Mouse (Mus musculus): ENCODE measurements around the gene Egfr. TPM values are rescaled to one million over a fixed set of nuclear protein-coding genes. Genes with fewer than 3 reads are reported as not detected.

Egfr gene
- total RNA-seq, 2 experiments from 2014 or later, result 12.5 to 12.7 TPM

DNA sequence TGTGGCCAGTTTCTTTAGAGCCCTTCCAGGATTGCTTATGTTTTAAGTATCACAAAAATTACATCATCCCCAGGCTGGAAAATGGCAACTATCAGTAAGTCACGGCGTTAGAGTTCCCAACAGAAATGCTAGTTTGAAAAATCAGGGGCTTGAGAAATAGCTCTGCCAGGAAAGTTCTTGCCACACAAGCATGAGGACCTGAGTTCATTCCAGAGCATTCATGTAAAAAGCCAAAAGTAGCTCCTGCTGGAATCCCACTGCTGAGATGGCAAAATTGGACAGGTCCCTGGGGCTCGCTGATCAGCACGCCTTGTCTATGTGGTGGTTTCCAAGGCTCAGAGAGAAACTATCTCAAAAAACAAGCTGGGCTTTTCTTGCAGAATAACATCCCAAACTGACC, 19.0 kb downstream of the Egfr start:
- intact Hi-C loops (cut with DNase I), result no loop called here
- no peak for DNase-seq (ENCODE audit: low spot score in 2 of 2)

DNA sequence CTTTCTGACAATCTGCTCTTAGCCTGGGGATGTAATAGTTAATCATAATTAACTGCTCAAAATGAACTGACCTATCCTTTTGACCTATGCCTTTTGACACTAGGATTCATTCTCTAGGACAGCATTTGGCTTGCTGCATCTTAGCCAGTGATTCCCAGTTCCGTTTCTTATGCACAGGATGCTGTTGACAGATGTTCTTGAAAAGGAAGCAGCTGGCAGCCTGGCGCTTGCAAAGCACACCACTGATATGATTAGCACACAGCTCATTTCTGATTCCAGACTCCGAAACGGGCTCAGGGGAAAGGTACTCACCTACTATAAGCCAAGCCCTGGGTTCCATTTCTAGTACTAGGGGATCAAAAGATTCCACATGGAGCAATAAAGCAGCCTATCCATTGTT, 20.7 kb downstream of the Egfr start:
- DNase-seq (ENCODE audit: low spot score in 2 of 2), result peak in 1 of 2 experiments; percentile 8
- intact Hi-C loops (cut with DNase I), result no loop called here

DNA sequence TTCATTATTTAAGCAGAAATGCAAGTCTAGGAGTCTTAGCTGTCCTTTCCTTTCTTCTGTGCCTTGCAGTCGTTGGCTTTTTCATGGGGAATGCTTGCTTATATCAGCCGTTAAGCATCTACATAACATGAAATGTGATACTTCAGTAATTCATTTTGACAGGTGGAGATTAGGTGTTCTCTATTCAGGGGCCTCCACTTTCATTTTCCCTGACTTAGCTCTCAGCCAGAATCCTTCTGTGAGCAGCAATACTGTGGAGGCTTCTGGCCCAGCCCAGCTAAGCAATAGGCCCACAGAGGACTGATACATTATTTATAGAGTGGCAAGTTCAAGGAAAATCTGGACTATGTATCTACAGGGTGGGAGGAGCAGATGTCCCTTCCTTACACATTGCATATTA, 25.0 kb downstream of the Egfr start:
- no peak for DNase-seq (ENCODE audit: low spot score in 2 of 2)
- intact Hi-C loops (cut with DNase I), result no loop called here

DNA sequence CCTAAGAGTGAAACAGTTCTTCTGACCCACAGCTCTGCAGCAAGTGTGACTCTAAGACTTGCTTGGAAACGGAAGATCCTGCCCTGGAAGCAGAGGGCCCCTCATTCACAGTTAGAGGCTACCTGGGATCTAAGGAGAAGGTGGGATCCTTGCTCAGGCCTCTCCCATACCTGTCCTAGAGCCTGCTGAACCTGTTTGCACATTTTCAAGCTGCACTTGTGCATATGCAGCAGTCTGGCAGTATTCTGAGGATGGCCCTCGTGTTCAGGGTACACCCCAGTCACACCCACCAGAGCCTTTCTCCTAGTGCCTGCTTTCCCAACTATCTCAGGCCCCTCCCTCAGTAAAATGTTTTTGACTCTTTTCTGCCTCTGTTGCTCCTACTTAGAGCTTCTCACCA, 29.6 kb downstream of the Egfr start:
- intact Hi-C loops (cut with DNase I), result no loop called here
- no peak for DNase-seq (ENCODE audit: low spot score in 2 of 2)

DNA sequence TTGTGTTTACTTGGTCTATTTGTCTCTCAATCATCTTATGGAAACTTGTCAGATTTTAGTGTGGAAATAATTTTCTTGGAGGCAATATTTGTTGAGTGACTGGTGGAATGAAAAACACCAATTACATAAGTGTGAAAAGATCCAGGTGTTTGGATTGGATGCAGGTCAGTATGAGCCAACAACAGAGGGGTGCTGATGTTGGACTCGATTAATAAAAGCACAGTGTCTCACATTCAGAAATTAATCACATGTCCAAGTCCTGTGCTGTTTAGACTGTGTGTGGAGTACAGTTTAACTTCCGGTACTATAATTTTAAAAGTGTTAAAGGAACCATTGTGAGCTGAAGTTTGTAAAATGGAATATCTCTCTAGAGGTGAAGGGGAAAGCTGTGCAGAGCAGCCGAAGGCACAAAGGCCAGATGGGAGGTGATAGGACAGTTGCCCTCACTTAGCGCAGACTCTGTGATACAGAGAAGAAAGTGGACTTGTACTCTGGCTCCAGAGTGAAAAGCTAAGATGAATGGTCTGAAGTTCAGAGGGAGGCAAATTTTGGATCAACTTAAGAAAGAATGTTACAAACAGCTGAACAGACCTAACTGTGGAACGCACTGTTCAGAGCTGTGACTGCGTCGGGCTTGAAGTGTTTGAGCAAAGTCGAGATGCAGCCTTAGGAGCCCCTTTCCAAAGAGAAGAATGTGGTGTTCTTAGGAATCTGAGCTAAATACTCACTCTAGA, 32.1 kb downstream of the Egfr start:
- intact Hi-C loops (cut with DNase I), result no loop called here
- DNase-seq (ENCODE audit: low spot score in 2 of 2), result no peak

DNA sequence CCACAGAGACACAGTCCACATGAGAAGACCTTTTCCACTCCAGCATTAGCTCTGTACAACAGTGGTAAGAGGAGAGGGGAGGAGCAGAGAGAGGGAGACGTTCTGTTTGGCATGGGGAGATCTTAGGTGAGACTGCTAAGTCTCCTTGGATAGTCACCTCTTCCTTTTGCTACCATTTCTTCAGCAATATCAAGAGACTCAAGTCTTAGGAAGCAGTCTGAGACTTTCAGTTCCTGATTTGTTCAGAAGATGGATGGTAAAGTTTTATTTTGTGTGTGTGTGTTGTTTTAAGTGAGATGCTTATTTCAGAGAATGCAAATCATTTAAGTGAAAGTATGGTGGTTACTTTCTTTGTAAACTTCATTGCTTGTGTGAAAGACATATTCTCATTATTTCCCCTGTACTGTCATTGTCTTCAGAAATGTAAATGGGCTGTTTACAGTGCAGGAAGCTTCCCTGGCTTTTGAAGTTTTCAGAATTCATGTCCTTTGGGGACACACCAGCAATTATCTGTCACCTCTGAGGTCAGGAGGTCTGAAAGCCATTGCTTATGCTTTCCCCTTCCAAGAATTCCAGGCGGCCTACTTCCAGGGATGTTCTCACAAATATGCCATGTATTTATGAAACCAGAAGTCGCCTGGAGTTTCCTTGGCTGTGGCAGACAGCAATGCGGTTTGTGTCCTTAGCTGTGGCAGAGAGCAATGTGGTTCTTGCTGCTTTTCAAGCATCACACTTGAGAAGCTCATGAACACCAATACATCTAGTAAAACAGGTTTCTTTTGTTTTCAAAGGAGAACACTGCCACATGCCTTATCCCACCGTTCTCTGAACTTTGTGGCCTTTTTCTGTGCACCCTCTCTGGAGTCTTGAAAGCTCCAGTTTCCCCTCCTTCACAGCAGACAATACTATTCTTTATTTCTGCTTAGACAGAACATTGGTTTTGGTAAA, 40.9 kb downstream of the Egfr start:
- DNase-seq (ENCODE audit: low spot score in 2 of 2), result no peak
- intact Hi-C loops (cut with DNase I), result no loop called here

DNA sequence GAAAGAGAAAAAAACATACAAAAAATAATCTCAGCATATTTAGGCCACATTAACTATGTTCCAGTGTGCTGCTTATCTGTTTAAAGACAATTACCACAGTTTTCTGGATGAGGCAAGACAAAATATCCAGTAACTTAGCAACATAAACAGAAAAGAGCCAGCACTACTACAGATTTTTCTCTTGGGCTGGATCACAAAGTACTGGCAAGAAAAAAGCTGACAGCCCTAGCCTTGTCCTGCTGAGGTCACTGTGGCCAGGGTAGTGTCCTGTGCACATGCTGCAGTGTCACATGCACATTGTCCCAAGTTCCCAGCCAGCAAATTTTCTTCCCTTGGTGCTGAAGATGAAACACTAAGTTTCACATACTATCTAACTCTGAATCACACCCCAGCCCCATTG, 43.0 kb downstream of the Egfr start:
- no peak for DNase-seq (ENCODE audit: low spot score in 2 of 2)

DNA sequence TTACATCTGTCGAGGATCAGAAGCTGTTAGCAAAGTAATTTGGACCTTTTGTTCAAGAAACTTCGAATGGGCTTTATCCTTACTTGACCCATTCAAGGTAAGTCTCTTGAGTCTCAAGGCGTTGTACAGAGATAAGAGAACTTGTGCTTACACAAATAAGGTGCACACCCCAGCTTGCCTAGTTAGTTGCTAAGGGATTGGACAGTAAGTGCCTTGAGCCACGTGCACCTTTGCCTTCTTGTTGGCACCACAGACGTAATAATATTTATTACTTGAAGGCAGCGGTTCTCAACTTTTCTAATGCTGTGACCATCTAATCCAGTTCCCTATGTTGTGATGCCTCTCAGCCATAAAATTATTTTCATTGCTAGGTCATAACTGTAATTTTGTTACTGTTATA, 43.5 kb downstream of the Egfr start:
- no peak for DNase-seq (ENCODE audit: low spot score in 2 of 2)
- intact Hi-C loops (cut with DNase I), result no loop called here

More for the DNA sequence above, 43.0 kb downstream of the Egfr start:
- intact Hi-C loops (cut with DNase I), result no loop called here

DNA sequence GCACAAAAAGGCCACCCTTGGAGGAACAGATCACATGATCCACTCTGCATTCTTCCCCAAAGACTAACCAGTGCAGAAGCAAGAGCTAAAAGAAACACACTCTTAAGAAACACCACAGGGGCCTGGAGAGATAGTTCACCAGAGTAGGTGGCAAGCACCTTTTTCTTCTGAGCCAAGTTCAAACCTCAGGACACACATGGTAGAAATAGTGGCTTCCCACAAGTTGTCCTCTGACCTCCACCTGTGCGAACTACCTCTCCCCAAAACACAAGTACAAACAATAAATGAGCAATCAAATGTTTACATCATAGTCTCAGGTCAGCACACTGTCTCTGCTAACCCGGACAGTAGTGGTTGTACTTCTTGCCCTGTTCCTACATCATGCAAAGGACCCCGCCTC, 45.5 kb downstream of the Egfr start:
- DNase-seq (ENCODE audit: low spot score in 2 of 2), result no peak
- intact Hi-C loops (cut with DNase I), result no loop called here

DNA sequence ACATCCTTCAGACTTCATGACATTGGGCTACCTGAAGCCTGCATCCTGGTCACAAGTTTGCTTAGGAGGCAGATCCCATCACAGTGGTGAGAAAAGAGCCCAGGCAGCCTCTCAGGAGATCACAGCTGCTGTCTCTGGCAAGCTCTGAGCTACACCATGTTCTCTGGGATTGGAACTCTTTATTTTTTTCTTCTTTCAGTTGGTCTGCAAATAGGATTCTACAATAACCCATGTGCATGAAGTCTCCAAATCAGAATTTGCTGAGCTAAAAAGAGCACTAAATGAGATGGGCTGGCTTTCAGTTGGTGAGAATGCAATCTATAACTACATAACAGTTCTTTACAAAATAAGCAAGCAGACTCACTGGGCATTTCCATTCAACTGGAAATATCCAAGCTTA, 46.1 kb downstream of the Egfr start:
- DNase-seq (ENCODE audit: low spot score in 2 of 2), result peak; percentile 40 to 80
- intact Hi-C loops (cut with DNase I), result no loop called here

DNA sequence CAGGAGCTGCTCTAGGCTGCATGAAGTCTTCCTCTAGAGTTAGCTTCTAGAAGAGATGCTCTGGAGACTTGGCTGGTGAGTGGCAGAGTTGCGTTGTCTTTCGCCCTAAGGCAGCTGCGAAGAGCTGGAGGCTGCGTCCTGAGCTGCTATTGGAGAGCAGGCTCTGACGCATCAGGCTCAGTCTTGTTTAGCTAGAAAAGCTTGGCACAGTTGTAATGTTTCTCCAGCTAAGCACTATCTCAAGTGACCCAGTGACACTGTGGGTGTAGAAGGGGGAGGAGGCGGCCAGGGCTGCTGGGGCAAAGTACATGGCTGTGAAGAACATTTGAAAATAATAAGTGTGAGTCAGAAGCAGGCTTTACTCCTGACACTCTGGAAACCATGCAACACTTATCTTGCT, 48.5 kb downstream of the Egfr start:
- DNase-seq (ENCODE audit: low spot score in 2 of 2), result peak in 1 of 2 experiments; percentile 11
- intact Hi-C loops (cut with DNase I), result no loop called here

DNA sequence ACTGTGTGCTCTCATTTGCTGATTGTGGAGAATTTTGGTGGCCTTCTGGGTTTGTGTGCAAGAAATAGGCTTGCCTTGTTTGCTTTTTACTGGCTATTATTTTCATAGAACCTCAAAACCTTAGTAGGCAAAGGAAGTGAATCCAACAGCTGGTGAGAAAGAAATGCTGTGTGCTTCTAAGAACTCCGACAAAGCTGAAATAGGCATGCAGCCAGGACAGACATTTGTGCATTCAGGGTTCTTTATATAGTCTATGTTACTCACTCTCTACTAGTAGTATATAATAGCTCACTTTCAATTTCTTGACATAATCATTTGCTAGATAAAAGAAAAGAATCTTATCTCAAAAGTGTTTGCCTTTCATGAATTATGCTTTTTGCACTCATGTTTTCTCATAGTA, 50.7 kb downstream of the Egfr start:
- intact Hi-C loops (cut with DNase I), result no loop called here
- DNase-seq (ENCODE audit: low spot score in 2 of 2), result peak; percentile 47 to 88

DNA sequence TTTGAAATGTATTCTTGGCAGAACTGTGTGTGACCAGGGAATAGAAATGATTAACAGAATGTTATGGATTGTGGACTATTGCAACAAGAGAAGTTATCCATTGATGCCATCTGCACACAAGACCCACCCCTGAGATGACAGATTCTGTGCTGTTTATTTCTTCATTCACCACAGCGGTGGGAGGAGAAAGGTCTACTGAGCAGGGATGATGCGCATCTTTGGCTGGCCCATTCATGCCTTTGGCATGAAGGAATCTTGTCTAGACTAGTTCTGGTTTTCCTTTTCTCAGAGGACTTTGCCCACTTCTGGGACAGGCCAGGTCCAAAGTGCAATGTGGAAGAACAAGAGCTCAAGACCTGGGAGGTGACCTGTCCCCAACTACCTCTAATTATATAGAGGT, 52.0 kb downstream of the Egfr start:
- intact Hi-C loops (cut with DNase I), result no loop called here

DNA sequence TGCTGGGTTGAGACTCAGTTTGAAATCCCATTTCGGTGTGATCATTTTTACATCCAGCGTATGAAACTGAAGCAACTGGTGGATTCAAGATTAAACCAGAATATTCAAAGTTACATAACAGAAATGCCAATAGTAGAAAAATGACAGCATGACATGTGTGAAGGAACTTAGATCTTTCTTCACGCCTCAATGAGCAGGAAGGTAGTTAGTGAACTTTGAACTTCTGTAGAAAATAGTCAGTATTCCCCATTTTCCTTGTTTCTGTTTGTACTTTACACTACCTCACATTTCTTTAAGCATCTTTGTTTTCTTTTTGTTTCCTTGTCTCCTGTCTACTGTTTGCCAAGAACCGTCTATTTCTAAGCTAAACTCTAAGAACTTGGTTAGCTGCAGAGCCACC, 53.9 kb downstream of the Egfr start:
- DNase-seq (ENCODE audit: low spot score in 2 of 2), result no peak
- intact Hi-C loops (cut with DNase I), result no loop called here

More for the DNA sequence above, 52.0 kb downstream of the Egfr start:
- DNase-seq (ENCODE audit: low spot score in 2 of 2), result no peak

DNA sequence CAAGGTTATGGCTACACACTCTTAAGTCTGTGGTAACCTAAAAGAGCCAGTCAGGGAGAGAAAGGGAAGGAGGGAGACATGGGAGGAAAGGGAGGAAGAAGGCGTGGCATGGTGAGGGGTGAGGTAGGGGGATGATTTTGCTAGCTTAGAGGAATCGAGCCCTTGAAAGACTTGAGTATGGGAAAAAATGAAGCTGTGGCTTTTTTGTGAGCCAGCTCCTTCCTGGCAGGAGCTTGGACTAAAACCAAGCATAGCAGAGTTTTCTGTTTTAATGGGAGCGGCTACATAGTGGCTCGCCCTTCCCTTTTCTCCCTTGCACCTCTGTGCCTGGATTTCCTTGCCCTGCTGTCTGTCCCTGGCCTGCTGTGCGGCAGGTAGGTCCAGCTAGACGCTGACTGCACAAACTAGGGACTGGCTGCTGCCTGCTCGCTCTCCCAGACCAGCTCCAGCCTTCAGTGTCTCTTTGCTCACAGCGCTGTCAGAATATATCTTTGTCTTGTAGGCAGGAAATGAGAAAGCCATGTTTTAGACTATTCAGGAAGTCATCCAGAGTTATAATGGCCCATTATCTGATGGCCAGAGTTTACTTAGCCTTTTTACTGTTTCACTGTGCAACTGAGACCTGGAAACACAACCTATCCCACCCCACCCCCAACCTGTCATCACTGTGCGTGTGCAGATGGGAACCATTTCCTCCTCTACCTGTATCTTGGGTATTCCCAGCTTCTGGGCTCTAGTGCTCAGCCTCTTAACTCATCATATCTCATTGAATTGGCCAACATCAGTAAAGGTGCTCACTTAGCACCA, 57.4 kb downstream of the Egfr start:
- no peak for DNase-seq (ENCODE audit: low spot score in 2 of 2)
- intact Hi-C loops (cut with DNase I), result no loop called here

DNA sequence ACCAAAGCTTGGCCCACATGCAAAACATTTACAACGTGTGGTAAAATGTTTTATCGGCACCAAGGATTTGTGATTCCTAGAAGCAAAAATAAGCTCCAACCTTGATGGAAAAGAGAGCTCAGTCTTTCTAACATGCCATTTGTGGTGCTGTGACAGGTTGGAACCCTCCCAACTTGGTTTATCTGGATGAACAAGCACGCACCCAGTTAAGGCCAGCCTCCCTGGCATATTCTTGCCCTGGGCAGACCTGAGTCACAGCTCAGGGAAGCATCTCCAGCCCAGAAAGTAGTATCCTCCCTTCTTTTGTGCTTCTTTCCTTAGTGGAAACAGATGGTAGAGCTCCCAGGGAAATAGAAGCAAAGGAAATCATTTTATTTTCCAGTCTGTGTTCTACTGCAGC, 58.1 kb downstream of the Egfr start:
- intact Hi-C loops (cut with DNase I), result no loop called here
- DNase-seq (ENCODE audit: low spot score in 2 of 2), result no peak

DNA sequence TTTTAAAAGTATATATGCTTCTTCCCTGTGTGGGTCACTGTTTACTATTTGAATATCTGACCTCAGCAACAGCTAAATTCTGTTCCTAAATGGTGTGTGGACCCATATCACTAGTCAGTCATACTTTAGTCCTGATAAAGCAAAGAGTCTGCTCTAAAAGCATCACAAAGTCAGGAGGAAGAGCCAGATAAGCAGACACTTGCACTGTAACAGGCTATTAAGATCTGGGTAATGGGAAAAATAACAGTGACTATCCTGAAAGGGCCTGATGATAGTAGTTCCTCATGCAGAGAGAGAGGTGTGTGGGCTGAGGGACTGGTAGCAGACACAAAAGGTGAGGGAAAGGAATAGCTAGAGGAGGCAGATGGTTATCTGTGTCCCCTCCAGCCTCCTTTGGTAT, 61.3 kb downstream of the Egfr start:
- no peak for DNase-seq (ENCODE audit: low spot score in 2 of 2)
- intact Hi-C loops (cut with DNase I), result no loop called here

DNA sequence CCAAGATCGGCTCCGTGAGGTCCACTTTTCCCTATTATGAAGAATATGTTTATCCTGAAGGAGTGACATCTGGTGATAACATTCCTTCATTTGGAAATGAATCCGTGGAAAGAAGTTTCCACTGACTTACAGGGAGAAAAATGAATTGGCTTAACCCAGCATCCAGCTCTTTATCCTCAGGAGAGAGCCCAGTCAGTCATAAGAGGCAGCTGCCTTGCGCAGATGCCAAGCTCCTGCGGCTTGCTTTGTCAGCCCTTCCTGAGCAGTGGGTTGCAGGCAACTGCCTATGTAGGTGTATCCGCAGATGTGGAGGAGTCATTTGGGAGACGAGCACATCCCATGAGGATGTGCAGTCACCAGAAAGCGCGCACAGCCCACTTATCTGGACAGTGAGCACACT, 64.4 kb downstream of the Egfr start:
- peak in 1 of 2 experiments; percentile 37 for DNase-seq (ENCODE audit: low spot score in 2 of 2)
- intact Hi-C loops (cut with DNase I), result loop anchor here (5.0 kb wide), 1 partner anchor 81 kb away; no protein-coding TSS in a partner anchor

DNA sequence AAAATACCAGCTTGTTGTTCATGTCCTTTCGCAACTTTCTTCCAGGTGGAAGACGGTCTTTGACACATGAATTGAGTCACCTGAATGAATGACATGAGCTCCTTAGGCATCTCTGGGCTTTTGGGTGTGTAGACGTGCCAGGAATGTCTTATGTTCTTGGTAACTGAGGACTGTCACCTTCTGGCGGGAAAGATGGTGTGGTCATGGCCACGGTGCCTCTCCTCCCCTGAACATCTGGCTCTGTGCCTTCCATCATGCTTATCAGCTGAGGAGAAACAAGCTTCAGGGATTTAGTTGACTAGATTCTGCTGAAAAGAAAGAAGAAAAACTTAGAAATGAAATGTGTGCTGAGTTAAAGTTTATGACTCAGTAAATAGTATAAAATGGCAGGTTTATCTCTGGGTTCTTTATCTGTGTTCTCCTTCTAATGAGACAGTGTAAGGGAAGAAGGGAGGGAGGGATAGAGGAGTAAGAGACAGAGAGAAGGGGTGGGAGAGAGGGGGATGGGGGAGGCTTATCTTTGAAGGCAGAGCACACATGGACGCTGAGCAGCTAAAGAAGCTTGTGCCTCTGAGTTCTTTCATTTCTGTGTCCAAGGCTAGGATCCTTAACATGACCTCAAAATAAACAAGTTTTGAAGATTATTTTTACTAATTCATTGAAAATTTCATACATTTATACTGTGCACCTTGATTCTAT, 65.5 kb downstream of the Egfr start:
- no peak for DNase-seq (ENCODE audit: low spot score in 2 of 2)
- intact Hi-C loops (cut with DNase I), result loop anchor here (5.0 kb wide), 1 partner anchor 80 kb away; no protein-coding TSS in a partner anchor
